Mouse (Mus musculus): ENCODE measurements around the gene Plekha7. TPM values are rescaled to one million over a fixed set of nuclear protein-coding genes. Genes with fewer than 3 reads are reported as not detected.

The Plekha7 gene
- total RNA-seq, 4 experiments from 2014 or later: 0.51 to 2.6 (median 1.4) TPM

GRCm38 (mm10) chr7:116189708-116190107 is 118.5 kb downstream of the Plekha7 start:
- DNase-seq (ENCODE audit: low spot score in 2 of 2): no peak

- no peak for DNase-seq (ENCODE audit: low spot score in 2 of 2)
Observed at GRCm38 (mm10) chr7:116188391-116188790, 119.8 kb downstream of the Plekha7 start.

- DNase-seq (ENCODE audit: low spot score in 2 of 2): no peak
Observed at GRCm38 (mm10) chr7:116187521-116187920, 120.7 kb downstream of the Plekha7 start.

DNA sequence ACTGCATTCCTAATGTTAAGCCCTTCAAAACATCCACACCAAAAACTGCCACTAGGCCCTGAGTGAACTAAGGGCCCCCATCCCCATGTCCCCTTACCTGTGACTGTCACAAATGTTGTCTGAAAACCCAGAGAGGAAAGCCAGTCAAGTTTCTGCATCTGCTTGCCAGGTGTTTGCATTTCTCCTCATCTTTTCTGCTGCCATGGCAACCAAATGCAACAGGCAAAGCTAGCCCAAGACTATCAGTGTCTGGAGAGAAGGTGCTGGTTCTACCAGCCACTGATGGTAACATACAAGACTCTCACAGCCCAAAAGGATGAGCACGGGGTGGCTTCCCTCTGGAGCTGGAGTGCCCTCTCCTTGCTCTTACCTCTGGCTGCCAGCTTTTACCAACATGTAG is 121.3 kb downstream of the Plekha7 start:
- DNase-seq (ENCODE audit: low spot score in 2 of 2): no peak

DNA sequence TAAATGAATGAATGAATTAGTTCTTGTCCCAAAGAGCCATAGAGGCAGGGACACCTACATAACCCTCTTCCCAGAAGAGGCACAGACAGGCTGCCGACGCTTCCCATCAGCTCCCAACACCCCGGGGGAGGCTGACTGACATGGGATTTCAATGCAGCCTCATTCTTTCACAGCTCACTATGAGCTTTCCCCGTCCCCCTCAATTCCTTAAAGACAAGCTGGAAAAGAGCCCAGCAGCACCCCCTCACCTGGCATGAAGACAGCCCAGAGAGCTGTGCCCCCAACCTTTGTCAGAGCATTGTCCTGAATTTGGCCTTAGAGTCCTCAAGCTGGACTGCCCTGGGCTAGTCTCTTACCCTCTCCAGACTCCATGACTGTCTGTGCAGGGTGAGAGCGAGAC is 122.0 kb downstream of the Plekha7 start:
- DNase-seq (ENCODE audit: low spot score in 2 of 2): no peak

DNA sequence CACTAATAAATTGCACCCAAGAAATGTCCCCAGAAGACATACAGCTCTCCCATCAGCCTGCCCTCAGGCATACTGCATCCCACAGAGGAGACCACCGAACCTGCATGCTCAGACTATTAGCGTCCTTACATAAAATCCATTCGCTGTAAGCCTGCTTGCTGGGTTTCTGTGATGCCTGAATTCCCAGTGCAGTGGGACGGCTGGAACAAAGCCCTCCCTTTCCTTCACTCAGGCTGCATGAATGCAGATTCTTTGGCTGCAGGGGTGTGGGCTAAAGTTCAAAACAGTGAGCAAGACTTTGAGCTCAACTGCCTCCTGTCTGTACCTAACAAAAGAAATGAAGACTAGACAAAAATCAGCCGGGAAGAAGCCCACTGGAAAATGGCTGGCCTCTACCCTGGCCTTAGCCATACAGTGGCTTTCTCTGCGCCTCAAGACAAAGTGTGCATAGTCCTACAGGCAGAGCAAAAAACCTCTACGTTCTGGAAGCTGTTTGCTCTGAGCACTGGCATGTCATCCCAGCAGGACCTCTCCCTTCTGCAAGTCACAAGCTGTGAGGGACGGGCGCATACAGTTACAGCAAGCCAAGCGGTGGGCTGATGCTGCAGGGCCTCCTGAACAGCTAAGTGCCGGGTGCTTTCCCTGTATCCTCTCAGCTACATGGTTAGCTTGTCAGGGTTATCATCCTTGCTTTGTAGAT is 123.7 kb downstream of the Plekha7 start:
- no peak for DNase-seq (ENCODE audit: low spot score in 2 of 2)

DNA sequence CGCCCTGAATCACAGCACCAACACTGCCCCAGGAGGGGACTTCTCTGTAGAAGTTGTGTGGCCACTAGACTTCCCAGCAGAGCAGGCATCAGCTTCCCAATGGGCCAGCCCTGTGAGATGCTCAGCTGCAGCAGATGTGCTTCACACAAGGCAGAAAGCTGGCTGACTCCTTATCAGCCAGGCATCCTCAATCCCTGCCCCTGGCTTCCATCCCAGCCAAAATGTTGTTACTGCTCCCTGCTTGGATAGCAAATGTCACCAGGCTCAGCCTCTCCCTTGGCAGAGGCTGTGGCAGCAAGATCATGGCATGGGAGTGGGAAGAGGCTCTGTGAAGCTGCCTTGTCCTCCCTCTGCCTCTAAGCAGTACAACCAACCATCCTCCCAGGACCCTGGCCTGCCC is 125.7 kb downstream of the Plekha7 start:
- DNase-seq (ENCODE audit: low spot score in 2 of 2): no peak

GRCm38 (mm10) chr7:116181444-116181946 is 126.7 kb downstream of the Plekha7 start:
- DNase-seq (ENCODE audit: low spot score in 2 of 2): no peak

DNA sequence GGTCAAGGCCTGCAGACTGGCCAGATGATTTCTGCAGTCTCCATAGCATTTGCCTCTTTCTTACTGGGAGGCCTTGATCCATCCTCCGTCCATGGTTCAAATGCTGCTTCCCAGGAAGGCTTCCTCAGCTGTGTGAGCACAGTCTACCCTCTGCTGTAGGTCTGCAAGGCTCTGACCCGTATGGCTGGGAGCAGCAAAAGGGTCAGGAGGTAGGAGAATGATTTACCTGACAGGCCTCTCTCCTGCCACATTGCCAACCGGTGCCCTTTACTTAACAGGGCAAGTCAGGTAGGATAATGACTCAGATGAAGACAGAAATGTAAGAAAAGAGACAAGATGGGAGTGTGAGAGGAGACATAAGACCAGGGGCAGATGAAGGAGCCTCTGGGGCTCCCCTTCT is 129.3 kb downstream of the Plekha7 start:
- no peak for DNase-seq (ENCODE audit: low spot score in 2 of 2)

GRCm38 (mm10) chr7:116172774-116173173 is 135.4 kb downstream of the Plekha7 start:
- no peak for DNase-seq (ENCODE audit: low spot score in 2 of 2)

- DNase-seq (ENCODE audit: low spot score in 2 of 2): no peak
Observed at GRCm38 (mm10) chr7:116169426-116169825, 138.8 kb downstream of the Plekha7 start.

DNA sequence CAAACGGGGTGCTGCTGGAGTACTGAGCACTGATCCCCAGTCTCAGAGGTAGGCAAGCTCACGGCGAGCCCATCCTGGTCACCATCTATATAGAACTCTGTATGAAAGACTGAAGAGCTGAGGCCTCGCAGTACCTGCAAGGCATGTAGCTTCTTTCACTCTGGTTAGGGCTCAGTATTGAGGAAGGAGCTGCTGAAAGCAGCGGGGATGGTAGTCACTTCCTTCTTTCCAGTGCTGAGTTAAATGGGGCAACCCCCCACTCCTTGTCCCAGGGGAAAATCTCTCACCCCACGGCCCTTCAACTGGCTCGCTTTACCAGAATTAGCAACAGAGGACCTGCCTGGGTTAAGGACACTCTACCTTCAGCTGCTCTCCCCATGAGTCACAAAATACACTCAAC is 140.0 kb downstream of the Plekha7 start:
- no peak for DNase-seq (ENCODE audit: low spot score in 2 of 2)

DNA sequence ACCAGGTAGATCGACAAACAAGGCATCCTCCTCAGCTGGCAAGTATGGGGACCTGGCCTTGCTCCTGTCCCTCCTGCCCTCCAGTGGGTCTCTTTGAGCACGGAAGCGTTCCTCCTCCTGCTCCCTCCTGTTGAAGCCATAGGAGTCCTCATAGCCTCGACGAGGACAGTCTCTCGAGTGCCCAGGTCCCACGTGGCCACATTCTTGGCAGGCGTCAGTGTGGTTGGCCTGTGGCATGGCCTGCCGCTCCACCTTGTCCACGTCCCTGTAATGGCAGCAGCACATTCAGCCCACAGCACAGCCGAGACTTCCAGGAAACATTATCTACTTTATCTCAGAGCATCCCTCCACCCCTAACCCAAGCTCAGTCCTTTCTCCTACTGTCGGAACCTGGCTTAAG is 143.9 kb downstream of the Plekha7 start:
- DNase-seq (ENCODE audit: low spot score in 2 of 2): no peak

DNA sequence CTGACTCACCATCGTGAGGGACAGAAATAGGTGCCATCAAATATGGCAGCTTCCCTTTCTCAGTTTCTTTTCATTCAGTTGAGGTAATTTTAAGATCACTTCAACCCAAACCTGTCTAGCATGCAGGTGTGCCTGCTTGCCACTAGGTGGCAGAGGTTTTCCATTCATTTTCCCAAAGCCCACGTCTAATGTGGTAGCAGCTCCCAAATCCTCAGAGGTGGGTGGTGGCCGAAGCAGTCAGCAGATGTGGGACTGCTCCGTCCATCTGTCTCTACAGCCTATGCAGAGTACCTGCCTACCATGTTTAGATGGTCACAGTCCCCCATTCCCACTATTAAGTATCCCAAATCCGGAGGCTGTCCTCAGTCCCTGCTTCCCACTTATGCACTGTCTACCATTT is 146.6 kb downstream of the Plekha7 start:
- no peak for DNase-seq (ENCODE audit: low spot score in 2 of 2)

DNA sequence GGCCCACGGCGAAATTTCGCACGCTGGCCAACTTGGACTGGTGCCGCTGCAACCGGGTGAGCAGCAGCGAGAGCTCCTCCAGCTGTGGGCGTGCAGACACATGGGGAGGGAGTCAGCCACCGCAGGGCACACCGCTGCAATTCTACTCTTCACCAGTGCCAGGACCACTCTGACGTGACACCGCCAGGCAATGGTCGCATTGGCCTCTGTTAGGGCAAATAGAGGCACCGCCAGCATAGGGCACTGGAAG is 151.4 kb downstream of the Plekha7 start:
- DNase-seq (ENCODE audit: low spot score in 2 of 2): no peak

GRCm38 (mm10) chr7:116156072-116156893 is 151.9 kb downstream of the Plekha7 start:
- DNase-seq (ENCODE audit: low spot score in 2 of 2): no peak

DNA sequence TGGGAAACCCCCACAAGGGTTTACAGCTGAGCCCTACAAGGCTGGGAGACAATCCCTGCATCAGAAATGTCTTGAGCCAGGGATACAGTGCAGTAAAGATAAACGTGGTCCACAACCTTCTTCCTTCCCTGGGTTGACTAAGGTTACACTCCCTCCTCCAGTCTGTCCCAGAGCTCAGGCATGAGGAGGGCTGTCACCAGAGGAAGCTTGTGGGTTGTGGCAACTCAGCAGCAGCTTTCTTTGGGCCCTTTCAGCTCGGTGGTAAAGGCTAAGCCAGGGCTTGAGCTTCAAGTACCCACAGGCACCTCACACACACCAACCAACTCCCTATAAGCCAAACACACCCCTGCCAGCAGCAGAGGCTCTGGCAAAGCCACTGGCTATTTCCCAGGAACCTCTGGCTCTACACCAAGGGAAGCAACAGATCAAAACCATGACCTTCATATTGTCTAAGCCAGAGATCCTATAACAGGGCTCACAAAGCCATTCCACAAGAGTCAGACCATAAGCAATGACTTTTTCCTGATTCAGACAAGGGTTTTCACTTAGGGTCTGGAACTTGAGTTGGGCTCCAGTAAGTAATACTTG is 154.3 kb downstream of the Plekha7 start:
- DNase-seq (ENCODE audit: low spot score in 2 of 2): no peak

DNA sequence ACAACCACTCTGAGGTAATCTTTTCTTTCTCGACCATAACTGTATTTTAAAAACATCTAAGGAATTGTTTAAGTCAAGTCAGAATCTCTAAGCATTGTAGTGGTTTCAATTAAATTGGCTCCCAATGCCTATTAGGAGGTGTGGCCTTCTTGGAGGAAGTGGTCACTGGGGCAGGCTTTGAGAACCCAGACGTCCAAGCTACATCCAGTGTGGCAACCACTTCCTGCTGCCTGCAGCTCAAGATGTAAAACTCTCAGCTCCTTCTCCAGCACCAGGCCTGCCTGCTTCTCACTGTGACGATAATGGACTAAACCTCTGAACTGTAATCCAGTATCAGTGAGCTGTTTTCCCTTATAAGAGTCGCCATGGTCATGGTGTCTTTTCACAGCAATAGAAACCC is 158.6 kb downstream of the Plekha7 start:
- DNase-seq (ENCODE audit: low spot score in 2 of 2): no peak

GRCm38 (mm10) chr7:116147114-116147513 is 161.1 kb downstream of the Plekha7 start:
- no peak for DNase-seq (ENCODE audit: low spot score in 2 of 2)

DNA sequence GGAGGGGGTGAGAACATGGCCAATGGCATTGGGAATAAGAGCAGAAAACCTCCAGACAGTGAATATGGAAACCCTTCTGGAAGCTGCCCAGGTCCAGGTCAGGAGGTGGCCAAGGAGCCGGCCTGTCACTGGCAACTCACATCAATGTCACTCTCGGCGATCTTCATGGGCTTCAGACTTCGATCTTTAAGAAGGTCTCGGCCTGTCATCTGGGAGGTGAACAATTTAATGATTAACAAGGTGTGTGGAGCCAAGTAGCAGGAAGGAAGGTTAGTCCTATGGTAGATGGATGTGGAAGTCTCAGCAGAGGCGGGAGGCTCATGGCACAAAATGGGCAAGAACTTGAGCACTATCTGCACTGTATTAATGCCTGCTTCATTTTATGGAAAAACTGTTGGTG is 163.1 kb downstream of the Plekha7 start:
- no peak for DNase-seq (ENCODE audit: low spot score in 2 of 2)

- no peak for DNase-seq (ENCODE audit: low spot score in 2 of 2)
Observed at GRCm38 (mm10) chr7:116137671-116138070, 170.5 kb downstream of the Plekha7 start.

GRCm38 (mm10) chr7:116137149-116137548 is 171.0 kb downstream of the Plekha7 start:
- DNase-seq (ENCODE audit: low spot score in 2 of 2): no peak

Data from gastrocnemius, adult 8-10 months (tissue).